Mouse (Mus musculus) embryonic facial prominence, embryonic 14.5 days (tissue): ENCODE results near the gene Slc17a2. TPM values are rescaled to one million over a fixed set of nuclear protein-coding genes. Genes with fewer than 3 reads are reported as not detected.

Source experiments
- ATAC-seq: fragments of 200-750 bp; cut with Nextera tagmentation; 2 replicates; pipeline ENCODE4 v1.8.0; 2017; ENCODE audit warnings: low read depth, moderate number of reproducible peaks, moderate TSS enrichment
- DNase-seq: peaks from one replicate; pipeline ENCODE4 v3.0.0-alpha.2; 2015; ENCODE audit warnings: low spot score
- H3K27ac ChIP-seq: fragments of 300-500 bp; sonication (generic); replicated peaks from 2 replicates; pipeline ENCODE4 v1.5.1; 2014; ENCODE audit warnings: low read depth, mild to moderate bottlenecking, low read length, moderate library complexity
- H3K27me3 ChIP-seq: fragments of 300-500 bp; sonication (generic); replicated peaks from 2 replicates; pipeline ENCODE4 v1.6.1; 2014; ENCODE audit warnings: low read length; ENCODE audit not compliant: control insufficient read depth, insufficient read depth
- H3K36me3 ChIP-seq: fragments of 300-500 bp; sonication (generic); 2 replicates; pipeline ENCODE4 v1.6.1; 2014; ENCODE audit warnings: low read length, mixed read lengths; ENCODE audit not compliant: control insufficient read depth, insufficient read depth
- H3K4me1 ChIP-seq: fragments of 300-500 bp; sonication (generic); 2 replicates; pipeline ENCODE4 v1.6.1; 2014; ENCODE audit warnings: antibody characterized with exemption, low read length; ENCODE audit not compliant: control insufficient read depth, insufficient read depth
- H3K4me2 ChIP-seq: fragments of 300-500 bp; sonication (generic); 2 replicates; pipeline ENCODE4 v1.6.1; 2014; ENCODE audit warnings: low read depth, mild to moderate bottlenecking, low read length, moderate library complexity, mixed read lengths
- H3K4me3 ChIP-seq: fragments of 300-500 bp; sonication (generic); 2 replicates; pipeline ENCODE4 v1.5.1; 2014; ENCODE audit warnings: low read depth, mild to moderate bottlenecking, low read length
- H3K9ac ChIP-seq: fragments of 300-500 bp; sonication (generic); 2 replicates; pipeline ENCODE4 v1.6.1; 2014; ENCODE audit warnings: low read depth, mild to moderate bottlenecking, low read length, moderate library complexity, mixed read lengths
- H3K9me3 ChIP-seq: fragments of 300-500 bp; sonication (generic); 2 replicates; pipeline ENCODE4 v1.6.1; 2016; ENCODE audit warnings: low read length; ENCODE audit not compliant: control insufficient read depth
- WGBS: fragments of 180-500 bp; shearing (Covaris S2); extraction: QIAGEN DNeasy Blood & Tissue Kit; methylation state at CpG from one replicate; pipeline ENCODE4 v1.1.7; 2014; 5-methylcytosine and 5-hydroxymethylcytosine counted together
- polyA plus RNA-seq: library from polyadenylated mRNA; unstranded; fragments of >200 nt; fragmentation: Nextera tagmentation; extraction: Ambion mirVana; gene quantifications from 2 replicates; pipeline ENCODE4 v1.2.1, GENCODE M21; 2014

Slc17a2 gene
- polyA plus RNA-seq, 1 experiment from 2014 or later: not detected

- no peak overlapping the region for H3K4me3 ChIP-seq
- no peaks in the 10 kb centered on the region for H3K4me1 ChIP-seq
- H3K27ac ChIP-seq: no peak overlapping the region
- H3K9ac ChIP-seq: no peak overlapping the region
- ATAC-seq: no peak
- DNase-seq: no peak
- 81% methylated on average over 3 of the region's 3 CpGs for whole genome bisulfite sequencing
- no peaks in the 10 kb centered on the region for H3K9me3 ChIP-seq
- no peaks in the 10 kb centered on the region for H3K27me3 ChIP-seq
- H3K36me3 ChIP-seq: no peaks in the 10 kb centered on the region
- no peak overlapping the region for H3K4me2 ChIP-seq
Measured at GRCm38 (mm10) chr13:23822213-23822612, 15.4 kb downstream of the Slc17a2 start.

- H3K9ac ChIP-seq: no peak overlapping the region
- H3K4me2 ChIP-seq: no peak overlapping the region
- no peak for ATAC-seq
- H3K27ac ChIP-seq: no peak overlapping the region
- H3K4me3 ChIP-seq: no peak overlapping the region
- no peak for DNase-seq
- no peaks in the 10 kb centered on the region for H3K36me3 ChIP-seq
- H3K9me3 ChIP-seq: no peaks in the 10 kb centered on the region
- 75% methylated on average over 3 of the region's 3 CpGs for WGBS
- no peaks in the 10 kb centered on the region for H3K27me3 ChIP-seq
- H3K4me1 ChIP-seq: no peaks in the 10 kb centered on the region
Measured at GRCm38 (mm10) chr13:23826606-23827005, 19.8 kb downstream of the Slc17a2 start.

- DNase-seq (peak; percentile 77), ATAC-seq (no peak)
- no peak overlapping the region for H3K4me3 ChIP-seq
- no peaks in the 10 kb centered on the region for H3K36me3 ChIP-seq
- no peak overlapping the region for H3K27ac ChIP-seq
- 14% methylated on average over 6 of the region's 6 CpGs for WGBS
- H3K4me2 ChIP-seq: no peak overlapping the region
- H3K9me3 ChIP-seq: no peaks in the 10 kb centered on the region
- H3K27me3 ChIP-seq: no peaks in the 10 kb centered on the region
- H3K9ac ChIP-seq: no peak overlapping the region
- no peaks in the 10 kb centered on the region for H3K4me1 ChIP-seq
Measured at GRCm38 (mm10) chr13:23833053-23833452, 26.3 kb downstream of the Slc17a2 start.

- Histone ChIP-seq H3K4me3 (no peak overlapping the region), H3K36me3 (no peaks in the 10 kb centered on the region), H3K27ac (no peak overlapping the region), H3K4me1 (no peaks in the 10 kb centered on the region), H3K4me2 (no peak overlapping the region), H3K27me3 (no peaks in the 10 kb centered on the region), H3K9me3 (no peaks in the 10 kb centered on the region), H3K9ac (no peak overlapping the region)
- ATAC-seq (no peak), DNase-seq (no peak)
- WGBS: 84% methylated on average over 5 of the region's 5 CpGs
Measured at GRCm38 (mm10) chr13:23834836-23835235, 28.0 kb downstream of the Slc17a2 start.

GRCm38 (mm10) chr13:23836630-23837029, 29.8 kb downstream of the Slc17a2 start:
- WGBS: 95% methylated on average over 5 of the region's 5 CpGs
- H3K9me3 ChIP-seq: no peaks in the 10 kb centered on the region

GRCm38 (mm10) chr13:23839308-23839707, 32.5 kb downstream of the Slc17a2 start, which contains the start of gene Slc17a3:
Slc17a3 (plus strand) TSS chr13:23839434.
- H3K4me1 ChIP-seq: no peaks in the 10 kb centered on the region
- ATAC-seq (no peak), DNase-seq (no peak)
- no peak within 1 kb of the TSS for H3K27ac ChIP-seq
- no peaks in the 10 kb centered on the region for H3K9me3 ChIP-seq
- H3K4me3 ChIP-seq: no peak within 1 kb of the TSS
- no peak within 1 kb of the TSS for H3K9ac ChIP-seq
- H3K27me3 ChIP-seq: no peaks in the 10 kb centered on the region
- WGBS: 74% methylated on average over 2 of the region's 2 CpGs
- H3K36me3 ChIP-seq: no peaks in the 10 kb centered on the region
- H3K4me2 ChIP-seq: no peak within 1 kb of the TSS

More at GRCm38 (mm10) chr13:23836630-23837029, 29.8 kb downstream of the Slc17a2 start:
- no peak overlapping the region for H3K4me3 ChIP-seq
- DNase-seq (no peak), ATAC-seq (no peak)
- H3K4me1 ChIP-seq: no peaks in the 10 kb centered on the region
- H3K36me3 ChIP-seq: no peaks in the 10 kb centered on the region
- H3K9ac ChIP-seq: no peak overlapping the region
- H3K4me2 ChIP-seq: no peak overlapping the region
- H3K27me3 ChIP-seq: no peaks in the 10 kb centered on the region
- H3K27ac ChIP-seq: no peak overlapping the region

- H3K27ac ChIP-seq: no peak overlapping the region
- peak; percentile 60 for DNase-seq
Measured at GRCm38 (mm10) chr13:23845851-23846250, 39.1 kb downstream of the Slc17a2 start.

GRCm38 (mm10) chr13:23849299-23849698, 42.5 kb downstream of the Slc17a2 start:
- Histone ChIP-seq H3K27ac (no peak overlapping the region), H3K9ac (no peak overlapping the region), H3K4me1 (no peaks in the 10 kb centered on the region), H3K36me3 (no peaks in the 10 kb centered on the region), H3K9me3 (no peaks in the 10 kb centered on the region), H3K4me3 (no peak overlapping the region), H3K27me3 (no peaks in the 10 kb centered on the region), H3K4me2 (no peak overlapping the region)
- DNase-seq: no peak
- ATAC-seq: no peak
- WGBS: 85% methylated on average over 2 of the region's 2 CpGs

More at GRCm38 (mm10) chr13:23845851-23846250, 39.1 kb downstream of the Slc17a2 start:
- Histone ChIP-seq H3K4me1 (no peaks in the 10 kb centered on the region), H3K36me3 (no peaks in the 10 kb centered on the region), H3K9ac (no peak overlapping the region), H3K9me3 (no peaks in the 10 kb centered on the region), H3K4me2 (no peak overlapping the region), H3K27me3 (no peaks in the 10 kb centered on the region), H3K4me3 (no peak overlapping the region)
- no peak for ATAC-seq
- WGBS: 41% methylated on average over 4 of the region's 4 CpGs

- Histone ChIP-seq H3K4me2 (no peak overlapping the region), H3K27me3 (no peaks in the 10 kb centered on the region), H3K9me3 (no peaks in the 10 kb centered on the region), H3K36me3 (no peaks in the 10 kb centered on the region), H3K9ac (no peak overlapping the region), H3K4me1 (no peaks in the 10 kb centered on the region), H3K4me3 (no peak overlapping the region), H3K27ac (no peak overlapping the region)
- no peak for ATAC-seq
- WGBS: 49% methylated on average over 3 of the region's 3 CpGs
- DNase-seq: no peak
Measured at GRCm38 (mm10) chr13:23856401-23856800, 49.6 kb downstream of the Slc17a2 start.
